Mouse (Mus musculus) C2C12 (cell line): ENCODE measurements around the gene Slit3.

ENCODE experiments used
- CEBPB ChIP-seq: IDR thresholded peaks from one replicate; pipeline ENCODE4 v1.6.1; 2011; ENCODE audit warnings: low read depth, mild to moderate bottlenecking, control low read depth, moderate library complexity
- CTCF ChIP-seq: IDR thresholded peaks from one replicate; pipeline ENCODE4 v1.5.1; 2011; ENCODE audit not compliant: control insufficient read depth, insufficient read depth, insufficient read length
- FOSL1 ChIP-seq: IDR thresholded peaks from one replicate; pipeline ENCODE4 v1.8.0; 2011; ENCODE audit warnings: mild to moderate bottlenecking, low read length; ENCODE audit not compliant: poor library complexity, insufficient read depth, severe bottlenecking
- MAX ChIP-seq: IDR thresholded peaks from one replicate; pipeline ENCODE4 v1.6.1; 2011; ENCODE audit warnings: mild to moderate bottlenecking, control low read depth
- MYOG ChIP-seq: IDR thresholded peaks from one replicate; pipeline ENCODE4 v1.6.1; 2011; ENCODE audit not compliant: control insufficient read depth, insufficient read length; ENCODE audit errors: extremely low read depth
- USF1 ChIP-seq: IDR thresholded peaks from one replicate; pipeline ENCODE4 v1.6.1; 2011; ENCODE audit warnings: low read depth, mild to moderate bottlenecking, control low read depth, moderate library complexity

GRCm38 (mm10) chr11:35736817-35737216, 615.8 kb downstream of the Slit3 start:
- TF ChIP-seq CTCF (no peak), CEBPB (no peak), MAX (no peak), USF1 (no peak), FOSL1 (no peak), MYOG (no peak)
